Mouse (Mus musculus) adrenal gland, adult 2 months (tissue): Measurements from ENCODE around the gene F2. TPM values are rescaled to one million over a fixed set of nuclear protein-coding genes. Genes with fewer than 3 reads are reported as not detected.
"Not testable (repeated sequence)": the region's sequence is repeated elsewhere in the genome, so short reads cannot be mapped to it uniquely, and the experiment has no call there.

Experiments used
- DNase-seq: peaks from one replicate; pipeline ENCODE4 v3.0.0; 2021
- polyA plus RNA-seq: library from polyadenylated mRNA; depleted of rRNA; stranded (reverse); fragments of >200 nt; gene quantifications from 2 replicates; pipeline ENCODE4 v1.2.3, GENCODE M21; 2012
- total RNA-seq, 2 experiments: library from RNA; stranded (reverse); gene quantifications; 2 replicates each; pipeline ENCODE4 v1.2.3; 2021

F2 gene
- total and polyA plus RNA-seq, 3 experiments, result 0.38 to 2.9 (median 1.2) TPM

DNA sequence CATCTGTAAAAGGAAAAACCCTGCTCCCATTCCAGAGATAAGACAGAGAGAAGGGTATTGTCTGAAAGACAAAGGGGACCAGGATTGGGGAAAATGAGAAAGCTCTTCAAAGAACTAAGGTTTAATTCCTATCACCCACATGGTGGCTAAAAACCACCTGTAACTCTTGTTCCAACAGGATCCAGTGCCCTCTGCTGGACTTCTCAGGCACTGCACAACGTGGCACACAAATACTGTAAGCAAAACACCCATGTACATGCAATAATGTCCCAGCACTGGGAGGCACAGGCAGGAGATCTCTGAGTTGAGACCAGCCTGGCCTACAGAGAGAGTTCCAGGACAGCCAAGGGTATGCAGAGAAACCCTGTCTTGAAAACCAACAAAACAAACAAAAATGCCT, 10.5 kb upstream of the F2 start:
- no peak for DNase-seq

DNA sequence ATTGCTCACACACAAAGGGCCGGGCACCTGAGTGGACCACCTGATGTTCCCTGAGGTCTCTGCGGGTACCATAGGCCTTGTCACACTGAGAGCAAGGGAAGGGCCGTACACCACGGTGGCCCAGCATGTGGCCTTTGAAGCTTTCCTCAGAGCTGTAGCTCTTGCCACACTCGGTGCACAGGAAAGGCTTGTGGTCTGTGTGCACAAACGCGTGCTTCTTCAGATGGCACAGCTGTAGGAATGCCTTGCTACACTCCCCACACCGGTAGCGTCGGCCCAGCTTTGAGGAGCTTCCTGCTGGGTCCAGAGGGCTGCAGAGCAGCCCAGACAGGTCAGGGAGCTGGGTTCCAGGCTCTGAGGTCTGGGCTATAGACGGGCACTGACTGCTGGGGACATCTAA, 9.6 kb upstream of the F2 start:
- DNase-seq, result no peak

DNA sequence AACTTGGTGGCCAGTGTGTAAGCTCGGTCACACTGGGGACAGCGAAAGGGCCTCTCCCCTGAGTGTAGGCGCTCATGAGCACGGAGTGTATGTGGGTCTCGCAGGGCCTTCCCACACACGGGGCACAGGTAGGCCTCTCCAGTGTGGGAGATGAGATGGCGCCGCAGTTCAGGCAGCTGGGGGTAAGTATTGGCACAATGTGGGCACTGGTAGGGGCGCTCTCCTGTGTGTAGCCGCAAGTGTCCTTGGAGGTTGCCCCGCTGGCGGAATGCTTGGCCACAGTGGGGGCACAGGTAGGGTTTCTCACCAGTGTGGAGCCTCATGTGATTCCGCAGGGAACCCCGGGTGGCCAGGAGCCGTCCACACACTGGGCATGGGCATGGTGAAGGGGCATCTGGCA, 9.1 kb upstream of the F2 start:
- DNase-seq, result no peak

DNA sequence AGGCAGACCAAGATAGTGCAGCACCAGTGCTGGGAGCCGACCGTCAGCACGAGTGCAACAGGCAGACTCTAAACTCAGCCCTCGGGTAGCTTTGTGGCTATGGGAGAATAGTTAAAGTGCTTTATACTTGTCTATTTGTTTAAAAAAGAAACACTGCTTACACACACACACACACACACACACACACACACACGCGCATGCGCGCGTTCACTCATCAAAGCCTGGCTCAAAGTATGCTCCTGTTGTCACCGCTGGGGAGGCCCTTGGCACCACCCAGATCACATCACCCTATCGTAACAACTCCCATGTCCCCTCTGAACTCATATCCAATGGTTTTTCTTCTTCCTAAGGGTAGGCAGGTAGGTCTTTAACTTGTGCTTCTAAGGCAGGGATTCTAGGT, 7.8 kb upstream of the F2 start:
- DNase-seq, result no peak

DNA sequence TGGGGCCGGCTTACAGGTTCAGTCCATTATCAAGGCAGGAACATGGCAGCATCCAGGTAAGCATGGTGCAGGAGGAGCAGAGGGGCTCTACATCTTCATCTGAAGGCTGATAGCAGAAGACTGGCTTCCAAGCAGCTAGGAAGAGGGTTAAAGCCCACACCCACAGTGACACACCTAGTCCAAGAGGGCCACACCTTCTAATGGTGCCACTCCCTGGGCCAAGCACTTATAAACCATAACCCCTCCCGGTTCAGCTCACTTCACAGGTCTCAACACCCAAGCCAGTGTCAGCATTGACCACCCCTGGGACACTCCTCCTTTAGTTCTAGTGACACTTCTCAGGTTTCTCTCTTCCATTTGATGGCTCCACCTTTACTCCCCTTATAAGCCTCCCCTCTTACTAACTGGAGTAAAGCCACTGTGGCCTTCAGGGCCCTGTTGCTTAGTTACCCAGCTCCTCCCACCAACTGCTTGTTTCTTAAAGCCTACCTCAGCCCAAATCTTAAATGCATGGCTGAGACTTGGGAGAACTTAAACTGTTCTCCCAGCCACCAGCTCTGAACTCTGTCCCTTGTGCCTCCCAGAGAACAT, 6.7 kb upstream of the F2 start:
- DNase-seq, result no peak

DNA sequence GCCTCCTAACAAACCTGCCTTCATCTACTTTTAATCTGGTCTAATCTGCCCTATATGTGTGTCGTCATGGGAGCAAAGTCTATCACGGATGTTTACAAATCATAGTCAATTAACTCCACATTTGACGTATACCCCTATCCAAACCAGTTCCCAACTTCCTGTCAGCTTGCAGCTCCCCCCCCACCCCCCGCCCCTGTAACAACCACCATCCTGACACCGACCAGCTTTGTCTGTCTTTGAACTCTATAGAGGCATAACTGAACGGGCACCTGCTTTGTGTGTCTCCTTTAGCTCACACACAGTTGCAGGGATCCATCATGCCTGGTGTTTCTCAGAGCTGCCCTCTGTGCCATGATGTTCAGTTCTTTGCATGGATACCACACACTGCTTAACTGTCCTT, 2.7 kb upstream of the F2 start:
- DNase-seq, result no peak

DNA sequence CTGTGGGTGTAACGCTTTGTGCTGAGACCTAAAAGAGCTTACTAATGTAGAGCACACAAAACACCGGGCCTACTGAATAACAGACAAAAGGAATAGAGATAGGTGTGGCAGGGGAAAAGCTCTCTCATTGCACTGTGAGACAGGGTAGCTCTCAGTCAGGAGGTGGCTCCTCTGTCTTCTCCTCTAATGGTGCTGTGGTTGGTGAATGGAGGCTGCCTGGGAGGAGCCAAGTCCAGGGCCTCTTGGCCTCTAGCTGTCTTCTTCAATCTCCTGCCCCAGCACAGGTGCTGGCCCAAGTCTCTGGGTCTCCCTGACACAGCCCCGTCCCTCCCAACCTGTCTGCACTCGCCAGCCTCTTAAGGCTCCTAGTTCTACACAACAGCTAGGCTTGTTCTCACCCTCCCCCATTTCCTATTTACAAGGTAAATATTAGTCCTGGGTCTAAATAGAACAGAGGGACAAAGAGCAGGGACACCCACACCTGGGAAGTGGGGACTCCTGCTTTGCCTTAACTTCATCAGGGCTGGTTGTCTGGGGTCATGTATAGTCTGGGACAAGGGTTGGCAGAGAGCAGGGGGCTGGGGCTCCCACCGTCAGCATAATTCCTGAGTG, 619 bp upstream of the F2 start:
- no peak for DNase-seq

DNA sequence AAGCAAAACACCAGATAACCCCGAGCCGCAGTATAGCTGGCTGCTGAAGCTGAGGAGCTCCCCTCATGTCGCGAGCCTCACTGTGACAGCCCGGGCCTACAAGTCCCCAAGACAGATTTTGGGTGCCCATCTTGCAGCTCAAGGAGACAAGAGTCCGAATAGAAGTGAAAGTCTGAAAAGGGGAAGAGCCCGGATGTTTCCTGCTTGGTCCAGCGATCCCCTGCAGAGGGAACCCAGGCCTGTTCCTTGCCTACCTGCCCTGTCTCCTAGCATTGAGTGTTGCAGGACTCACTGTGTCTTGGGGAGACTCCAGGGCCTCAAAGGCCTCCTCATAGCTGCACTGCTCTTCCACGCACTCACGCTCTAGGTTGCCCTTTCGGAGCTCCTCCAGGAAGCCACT, 728 bp downstream of the F2 start:
- no peak for DNase-seq

DNA sequence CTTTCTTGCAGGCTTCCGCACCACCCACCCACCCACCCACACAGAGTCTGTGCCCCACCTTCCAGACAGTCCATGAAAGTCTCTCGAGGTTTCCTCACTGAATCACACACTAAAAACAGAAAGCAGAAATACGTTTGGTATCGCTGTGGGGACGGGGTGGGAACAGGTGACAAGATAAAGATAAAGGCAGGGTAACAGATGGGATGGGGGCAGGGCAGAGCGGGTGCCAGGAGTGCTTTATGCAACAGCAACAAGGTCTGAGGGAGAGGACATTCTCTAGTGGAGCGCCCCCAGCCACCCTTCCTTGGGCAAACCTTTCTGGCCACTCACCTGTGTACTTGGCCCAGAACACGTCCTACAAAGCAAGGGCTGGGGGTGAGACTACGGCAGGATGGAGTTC, 1.4 kb downstream of the F2 start:
- DNase-seq, result no peak

DNA sequence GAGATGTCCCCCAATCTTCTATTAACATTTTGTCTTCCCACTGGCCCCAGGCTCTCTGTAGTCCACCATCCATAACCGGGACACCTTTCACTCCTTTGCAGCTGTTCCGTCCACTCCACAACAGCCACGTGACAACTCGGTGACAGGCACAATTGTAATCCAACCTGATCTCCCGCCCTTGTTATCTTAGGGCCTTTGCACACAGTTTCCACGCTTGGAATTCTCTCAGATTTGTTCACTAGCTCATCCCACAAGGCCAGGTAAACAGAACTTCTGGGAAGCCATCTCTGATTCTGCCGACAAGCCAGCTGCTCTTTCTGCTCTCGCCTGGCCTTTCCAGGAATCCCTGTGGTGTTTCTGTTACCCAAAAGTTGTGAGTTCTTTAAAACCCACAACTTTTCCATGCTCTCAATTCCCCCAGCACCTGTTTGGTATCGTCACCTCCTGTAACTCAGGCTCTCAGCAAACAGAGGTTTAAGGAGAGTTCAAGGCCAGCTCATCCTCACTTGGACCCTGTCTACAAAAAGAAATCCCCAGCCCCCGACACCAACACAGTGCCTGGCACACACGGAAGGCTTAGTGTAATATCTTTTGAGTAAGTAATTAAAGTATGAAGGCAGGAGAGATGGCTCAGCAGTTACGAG, 2.8 kb downstream of the F2 start:
- no peak for DNase-seq

DNA sequence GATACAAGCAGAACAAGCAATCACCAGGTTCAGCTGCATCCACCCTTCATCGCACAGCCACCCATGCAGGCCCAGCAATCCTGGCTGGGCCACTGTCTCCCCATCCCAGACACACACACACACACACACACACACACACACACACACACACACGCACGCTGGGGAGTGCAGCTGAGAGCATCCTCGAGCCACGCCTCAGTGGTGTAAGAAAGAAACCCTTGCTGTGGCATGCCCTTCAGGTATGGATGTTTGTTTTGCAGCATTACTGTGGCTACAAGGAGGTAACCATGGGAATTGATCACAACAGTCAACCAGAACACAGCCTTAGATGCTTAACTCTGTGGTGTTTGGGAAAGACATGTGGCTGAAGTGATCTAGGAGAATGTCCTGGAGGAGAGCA, 3.9 kb downstream of the F2 start:
- no peak for DNase-seq

DNA sequence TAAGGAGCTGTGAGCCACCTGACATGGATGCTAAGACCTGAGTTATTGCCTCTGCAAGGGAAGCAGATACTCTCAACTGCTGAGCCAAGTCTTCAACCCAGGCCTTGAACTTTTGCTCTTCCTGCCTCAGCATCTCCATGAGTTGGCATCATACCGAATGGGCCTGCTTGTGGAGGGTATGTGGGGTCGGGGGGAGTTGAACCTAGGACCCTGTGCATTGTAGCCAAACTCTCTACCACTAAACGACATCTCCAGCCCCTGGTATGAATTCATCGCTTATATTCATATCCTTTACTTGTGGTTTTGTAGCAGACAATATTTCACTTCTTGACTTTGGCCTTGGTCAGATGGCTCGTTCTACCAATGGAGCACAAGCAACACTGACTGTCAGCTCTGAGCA, 4.4 kb downstream of the F2 start:
- DNase-seq, result peak; percentile 56

DNA sequence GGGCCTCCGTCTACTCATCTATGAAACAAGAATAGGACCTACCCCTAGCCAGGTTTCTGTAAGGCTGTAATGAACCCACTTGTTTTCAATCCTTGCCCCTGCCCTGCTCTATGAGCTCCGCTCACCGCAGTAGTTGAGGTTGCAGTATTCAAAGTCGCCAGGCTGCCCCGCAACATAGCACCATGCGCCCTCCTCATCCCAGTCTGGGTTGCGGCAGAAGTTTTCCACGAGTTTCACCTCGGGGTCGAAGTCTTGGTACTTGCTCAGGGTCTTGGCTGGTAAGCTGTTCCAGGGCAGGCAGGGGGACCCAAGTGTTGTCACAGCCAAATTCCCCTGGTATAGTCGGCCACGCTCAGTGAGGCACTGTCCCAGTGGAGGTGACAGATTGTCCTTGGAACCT, 5.8 kb downstream of the F2 start:
- DNase-seq, result peak; percentile 45

DNA sequence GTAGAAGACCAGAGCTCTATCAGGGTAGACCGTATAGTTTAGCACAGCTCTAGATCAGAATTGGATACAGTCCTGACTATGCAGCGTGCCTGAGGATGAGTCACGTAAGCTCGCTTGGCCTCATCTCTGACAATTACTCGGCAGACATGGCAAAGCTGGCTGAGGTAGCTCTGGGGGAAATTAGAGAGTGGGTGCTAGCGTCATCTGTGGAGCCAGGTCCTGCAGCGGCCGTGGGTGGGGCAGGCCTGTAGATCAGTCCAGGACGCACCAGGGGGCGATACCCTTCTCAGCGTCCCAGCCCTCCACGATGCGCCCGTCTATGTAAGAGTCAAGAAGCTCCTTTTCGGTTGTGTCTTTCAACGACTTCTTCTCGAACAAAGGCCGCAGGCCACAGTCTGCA, 6.5 kb downstream of the F2 start:
- peak; percentile 49 for DNase-seq

DNA sequence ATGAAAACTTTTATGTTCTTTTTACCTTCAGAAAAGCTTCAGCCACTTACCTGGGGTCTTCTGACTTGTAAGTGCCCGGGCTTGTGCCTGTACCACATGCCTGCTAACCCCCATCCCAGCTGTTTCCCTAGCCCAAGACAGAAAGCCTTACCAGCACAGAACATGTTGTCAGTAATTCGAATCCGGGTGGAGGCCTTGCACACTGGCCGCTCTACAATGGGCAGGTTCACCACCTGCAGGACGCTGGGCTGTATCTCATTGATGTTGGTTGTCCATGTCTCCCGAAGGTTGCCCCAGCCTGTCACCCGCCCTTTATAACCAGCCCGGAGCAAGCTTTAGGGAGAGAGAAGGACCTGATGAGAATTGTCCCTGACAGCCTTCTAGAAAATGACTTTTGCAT, 8.0 kb downstream of the F2 start:
- DNase-seq, result no peak

DNA sequence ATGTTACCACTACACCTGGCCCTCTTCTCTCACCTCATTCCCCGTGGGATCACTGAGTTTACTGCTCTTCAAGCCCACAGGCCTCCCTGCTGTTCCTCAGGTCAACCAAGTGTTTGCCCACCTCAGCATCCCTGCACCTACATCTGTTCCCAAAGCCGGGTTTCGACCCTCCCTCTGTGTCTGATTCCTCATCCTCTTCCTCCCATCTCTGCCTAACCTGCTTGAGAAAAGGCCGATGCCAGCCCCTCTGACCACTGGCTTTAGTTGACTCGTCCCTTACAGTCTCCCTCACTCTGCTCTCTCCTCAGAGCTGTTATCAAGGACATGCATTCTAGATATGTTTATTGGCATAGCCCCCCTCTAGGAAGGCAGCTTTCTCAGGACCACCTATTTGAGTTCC, 8.7 kb downstream of the F2 start:
- no peak for DNase-seq

DNA sequence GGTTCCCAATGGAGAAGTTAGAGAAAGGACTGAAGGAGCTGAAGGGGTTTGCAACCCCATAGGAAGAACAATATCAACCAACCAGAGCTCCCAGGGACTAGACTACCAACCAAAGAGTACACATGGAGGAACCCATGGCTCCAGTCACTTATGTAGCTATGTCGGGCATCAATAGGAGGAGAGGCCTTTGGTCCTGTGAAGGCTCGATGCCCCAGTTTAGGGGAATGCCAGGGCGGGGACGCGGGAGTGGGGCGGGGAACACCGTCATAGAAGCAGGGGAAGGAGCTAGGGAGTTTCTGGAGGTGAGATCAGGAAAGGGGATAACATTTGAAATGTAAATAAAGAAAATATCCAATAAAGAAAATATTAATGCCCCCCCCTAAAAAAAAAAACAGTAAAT, 12.8 kb downstream of the F2 start:
- not testable (repeated sequence) for DNase-seq

DNA sequence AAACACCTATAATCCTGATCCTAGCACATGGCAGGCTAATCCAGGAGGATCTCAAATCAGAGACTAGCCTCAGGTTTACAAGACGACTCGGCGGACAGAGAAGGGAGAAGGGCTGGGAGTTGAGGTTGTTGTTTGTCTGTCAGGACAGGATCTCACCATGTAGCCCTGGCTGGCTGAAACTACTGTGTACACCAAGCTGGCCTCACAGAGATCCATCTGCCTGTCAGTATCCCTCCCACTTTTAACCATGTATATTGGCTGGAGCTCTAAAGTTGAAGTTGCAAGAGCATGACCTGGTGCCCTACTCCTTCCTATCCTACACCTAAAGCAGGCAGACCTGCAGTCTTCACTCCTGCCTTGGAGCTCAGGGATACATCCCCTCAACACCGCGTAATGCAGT, 13.9 kb downstream of the F2 start:
- no peak for DNase-seq

DNA sequence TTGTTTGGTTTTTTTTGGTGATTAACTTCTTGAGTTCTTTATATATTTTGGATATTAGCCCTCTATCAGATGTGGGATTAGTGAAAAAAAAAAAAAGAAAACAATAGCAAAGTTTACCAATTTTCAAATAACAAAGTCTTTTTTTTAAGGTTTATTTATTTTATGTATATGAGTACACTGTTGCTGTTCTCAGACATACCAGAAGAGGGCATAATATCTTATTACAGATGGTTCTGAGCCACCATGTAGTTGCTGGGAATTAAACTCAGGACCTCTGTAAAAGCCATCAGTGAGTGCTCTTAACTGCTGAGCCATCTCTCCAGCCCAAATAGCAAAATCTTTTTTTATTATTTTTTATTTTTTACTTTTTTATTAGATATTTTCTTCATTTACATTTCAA, 26.8 kb downstream of the F2 start:
- DNase-seq, result not testable (repeated sequence)

DNA sequence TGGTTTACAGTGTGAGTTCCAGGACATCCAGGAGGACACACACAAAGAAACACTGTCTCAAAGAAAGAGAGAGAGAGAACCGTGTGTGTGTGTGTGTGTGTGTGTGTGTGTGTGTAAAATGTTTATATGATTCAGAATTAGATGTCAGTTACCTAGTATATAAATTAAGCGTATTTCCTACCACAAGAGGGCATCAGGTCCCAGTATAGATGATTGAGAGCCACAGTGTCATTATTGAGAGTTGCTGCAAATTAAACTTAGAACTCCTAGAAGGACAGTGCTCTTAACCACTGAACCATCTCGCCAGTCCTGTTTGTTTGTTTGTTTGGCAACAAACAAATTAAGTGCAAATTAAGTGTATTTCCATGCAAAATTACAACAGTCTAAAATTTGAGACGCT, 33.8 kb downstream of the F2 start:
- DNase-seq, result no peak

DNA sequence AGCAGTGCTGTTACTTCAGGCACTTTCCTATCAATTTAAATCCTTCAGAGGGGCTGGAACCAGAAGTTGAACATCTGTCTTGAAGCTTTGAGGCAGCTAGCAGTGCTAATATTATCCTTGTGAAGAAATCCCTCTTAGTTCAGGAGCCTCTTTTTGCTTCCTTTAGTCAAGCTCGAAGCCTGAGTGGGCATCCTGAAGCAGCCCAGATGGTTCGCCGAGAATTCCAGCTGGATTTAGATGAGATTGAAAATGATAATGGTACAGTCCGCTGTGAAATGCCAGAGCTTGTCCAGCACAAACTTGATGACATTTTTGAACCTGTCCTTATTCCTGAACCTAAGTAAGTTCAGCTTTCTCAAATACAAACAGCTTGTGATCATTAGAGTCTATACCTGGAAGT, 35.7 kb downstream of the F2 start:
- no peak for DNase-seq

DNA sequence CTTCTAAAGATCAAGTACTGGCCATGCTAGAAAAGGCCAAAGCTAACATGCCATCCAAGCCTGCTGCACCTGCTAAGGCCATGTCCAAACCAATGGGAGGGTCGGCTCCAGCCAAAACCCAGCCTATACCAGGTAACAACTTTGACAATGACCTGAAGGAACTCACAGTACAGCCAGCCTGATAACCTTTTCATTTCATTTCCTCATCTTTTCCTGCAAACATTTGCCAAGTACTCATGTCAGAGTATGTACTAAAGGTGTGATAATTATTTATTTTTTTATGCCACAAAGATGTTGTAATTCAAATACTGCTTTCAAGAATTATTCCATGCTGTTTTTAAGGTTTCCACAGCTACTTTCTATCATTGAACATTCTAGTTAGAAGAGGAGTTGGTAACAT, 50.0 kb downstream of the F2 start:
- DNase-seq, result no peak

DNA sequence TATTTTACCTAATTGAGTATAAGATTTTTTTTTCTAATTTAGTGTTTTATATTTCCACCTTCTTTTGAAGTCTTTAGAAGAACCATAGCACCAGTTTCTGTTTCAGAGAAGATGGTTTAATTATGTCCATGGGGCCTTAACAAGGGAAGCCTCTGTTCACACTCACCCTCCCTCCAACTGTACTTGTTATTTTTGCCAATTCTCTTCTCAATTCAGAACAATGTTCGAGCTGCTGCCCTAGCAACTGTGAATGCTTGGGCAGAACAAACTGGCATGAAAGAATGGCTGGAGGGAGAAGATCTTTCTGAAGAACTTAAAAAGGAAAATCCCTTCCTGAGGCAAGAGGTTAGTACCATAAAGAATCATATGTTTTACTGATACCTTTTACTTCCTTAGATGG, 55.3 kb downstream of the F2 start:
- DNase-seq, result no peak
